Mouse (Mus musculus) right cerebral cortex, adult 18-20 months (tissue): ENCODE data around the gene Gpc1.

Experiments used
- DNase-seq: peaks from one replicate; pipeline ENCODE4 v3.0.0; 2022; ENCODE audit warnings: mixed read lengths

Gene Gpc1

GRCm38 (mm10) chr1:92880101-92880500 lies 48.7 kb downstream of the Gpc1 start:
- no peak for DNase-seq

GRCm38 (mm10) chr1:92881982-92882381 lies 50.5 kb downstream of the Gpc1 start:
- DNase-seq = no peak

GRCm38 (mm10) chr1:92888901-92889655 lies 57.6 kb downstream of the Gpc1 start:
- DNase-seq = no peak

- DNase-seq = no peak
These were observed 61.3 kb downstream of the Gpc1 start for GRCm38 (mm10) chr1:92892791-92893190.

- DNase-seq = no peak
These were observed 62.5 kb downstream of the Gpc1 start for GRCm38 (mm10) chr1:92893896-92894295.

GRCm38 (mm10) chr1:92895089-92895488 lies 63.6 kb downstream of the Gpc1 start:
- peak; percentile 87 for DNase-seq

DNA sequence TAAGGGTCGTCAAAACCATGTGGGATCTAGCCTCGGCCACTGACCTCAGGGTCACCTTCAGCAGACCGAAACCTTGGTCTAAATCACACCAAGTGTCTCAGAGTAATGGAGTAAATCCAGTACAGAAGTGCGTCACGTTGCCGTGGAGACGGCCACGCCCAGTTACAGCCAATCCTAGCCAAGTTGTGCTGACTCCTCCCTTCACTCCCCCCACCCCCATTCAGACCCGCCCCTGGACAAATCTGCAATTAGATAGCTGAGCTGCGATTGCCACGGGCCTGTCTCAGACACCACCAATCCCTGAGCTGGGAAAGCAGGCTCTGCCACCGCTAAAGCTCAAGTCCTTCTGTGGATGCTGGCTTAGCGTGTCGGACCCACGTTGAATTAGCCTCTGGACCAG lies 71.3 kb downstream of the Gpc1 start, which contains the start of gene Ankmy1:
Ankmy1 (minus strand) TSS at position 121 of the 400 bp plus-strand sequence.
- peak; percentile 69 for DNase-seq

- DNase-seq = peak; percentile 42
These were observed 72.2 kb downstream of the Gpc1 start for GRCm38 (mm10) chr1:92903627-92904026.

DNA sequence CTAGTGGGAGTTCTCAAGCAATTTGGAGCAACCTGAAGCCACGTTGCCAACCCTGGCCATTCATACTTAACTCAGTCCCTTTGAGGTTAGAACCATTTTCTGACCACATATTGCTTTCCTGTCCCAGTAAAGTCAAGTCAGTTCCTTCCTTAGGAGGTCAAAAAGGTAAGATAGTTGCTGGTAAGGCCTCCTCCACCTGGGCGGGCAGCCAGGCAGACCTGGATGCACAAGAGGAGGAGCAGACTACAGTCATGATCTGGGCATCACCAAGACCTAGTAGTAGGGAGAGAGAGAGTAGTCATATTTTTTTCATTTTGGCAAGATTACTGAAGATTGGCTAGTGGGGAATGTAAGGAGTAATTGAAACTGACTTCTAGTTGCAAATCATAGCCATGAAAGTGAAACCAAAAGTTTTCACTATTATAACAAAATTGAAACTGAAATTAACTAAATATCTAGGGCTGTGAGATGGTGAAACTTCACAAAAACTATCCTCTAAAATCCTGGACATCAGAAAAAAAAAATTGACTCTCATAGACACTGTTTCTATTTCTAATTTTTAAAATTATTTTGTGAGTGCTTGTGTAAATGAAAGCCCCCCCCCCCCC lies 74.4 kb downstream of the Gpc1 start:
- DNase-seq = no peak

DNA sequence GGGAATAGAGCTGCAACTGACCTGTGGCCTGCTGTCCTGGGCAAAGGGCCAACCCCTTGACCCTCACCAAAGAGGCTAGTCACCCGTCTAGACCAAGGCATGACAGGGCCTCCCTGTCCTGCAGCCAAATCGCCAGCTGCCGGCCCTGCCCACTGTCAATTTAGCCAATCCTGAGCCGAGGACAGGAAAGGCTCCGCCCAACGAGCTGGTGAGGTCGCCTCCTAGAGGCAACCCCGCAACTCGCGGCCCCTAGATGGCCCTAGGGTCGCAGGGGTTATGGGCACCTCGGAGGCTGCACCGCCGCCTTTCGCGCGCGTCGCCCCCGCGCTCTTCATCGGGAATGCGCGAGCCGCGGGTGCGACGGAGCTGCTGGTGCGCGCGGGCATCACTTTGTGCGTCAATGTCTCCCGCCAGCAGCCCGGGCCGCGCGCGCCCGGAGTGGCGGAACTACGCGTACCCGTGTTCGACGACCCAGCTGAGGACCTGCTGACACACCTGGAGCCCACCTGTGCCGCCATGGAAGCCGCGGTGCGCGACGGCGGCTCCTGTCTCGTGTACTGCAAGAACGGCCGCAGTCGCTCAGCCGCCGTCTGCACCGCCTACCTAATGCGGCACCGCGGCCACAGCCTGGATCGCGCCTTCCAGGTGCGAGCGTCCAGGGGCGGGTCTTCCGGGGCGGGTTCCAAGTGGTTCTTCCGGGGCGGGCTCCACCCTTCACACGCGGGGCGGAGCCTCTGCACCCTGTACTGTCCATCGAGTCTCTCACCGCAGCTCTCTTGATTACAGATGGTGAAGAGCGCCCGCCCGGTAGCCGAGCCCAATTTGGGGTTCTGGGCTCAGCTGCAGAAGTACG lies 75.6 kb downstream of the Gpc1 start, which contains the start of gene Dusp28:
Dusp28 (plus strand) TSS at position 203 of the 853 bp plus-strand sequence.
- DNase-seq = peak; percentile 89

GRCm38 (mm10) chr1:92907632-92908360 lies 76.4 kb downstream of the Gpc1 start:
- DNase-seq = no peak

- no peak for DNase-seq
These were observed 77.2 kb downstream of the Gpc1 start for GRCm38 (mm10) chr1:92908664-92909063.

DNA sequence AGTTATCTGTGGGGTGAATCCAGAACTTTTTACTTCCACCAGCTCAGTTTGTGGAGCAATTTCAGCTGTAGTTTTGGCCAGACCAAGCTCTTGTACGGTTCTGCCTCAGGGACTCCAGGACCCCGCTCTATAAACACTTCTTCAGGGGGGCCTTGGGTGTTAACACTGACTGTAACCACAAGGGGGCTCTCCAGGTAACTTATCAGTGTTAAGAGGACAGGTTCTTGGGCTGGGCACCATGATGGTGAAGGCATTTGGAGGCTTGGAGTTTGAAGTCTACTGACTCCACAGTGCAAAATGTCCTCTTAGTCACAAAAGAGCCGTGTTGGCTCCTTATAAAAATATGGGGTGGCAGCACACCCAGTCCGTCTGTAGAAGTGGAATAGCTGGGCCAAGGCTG lies 77.6 kb downstream of the Gpc1 start:
- DNase-seq = no peak
